Mouse (Mus musculus): ENCODE measurements at regions not wholly inside any gene's neighbourhood (a gene's known extent, or its start where the extent isn't known, plus 50 kb on each side); places are given as distances from the start of the nearest gene placed in this dataset.

GRCm38 (mm10) chr19:33053199-33053867 lies 296.0 kb downstream of the Pten start:
- DNase-seq: no peak

GRCm38 (mm10) chr19:33056372-33056791 lies 299.1 kb downstream of the Pten start:
- DNase-seq: peak; percentile 8

- no peak for DNase-seq
These were observed 303.7 kb downstream of the Pten start for GRCm38 (mm10) chr19:33061006-33061405.

GRCm38 (mm10) chr19:33062165-33063058 lies 305.1 kb downstream of the Pten start:
- no peak for DNase-seq

GRCm38 (mm10) chr19:33065274-33066200 lies 308.2 kb downstream of the Pten start:
- no peak for DNase-seq

GRCm38 (mm10) chr19:33068351-33068955 lies 311.2 kb downstream of the Pten start:
- DNase-seq: no peak

- no peak for DNase-seq
These were observed 312.5 kb downstream of the Pten start for GRCm38 (mm10) chr19:33069761-33070160.

GRCm38 (mm10) chr19:33072299-33072698 lies 315.0 kb downstream of the Pten start:
- DNase-seq: no peak

GRCm38 (mm10) chr19:33074907-33075306 lies 317.2 kb downstream of the Rnls start:
- no peak for DNase-seq

- DNase-seq: no peak
These were observed 313.3 kb downstream of the Rnls start for GRCm38 (mm10) chr19:33078681-33079360.

GRCm38 (mm10) chr19:33079959-33080358 lies 312.1 kb downstream of the Rnls start:
- no peak for DNase-seq

GRCm38 (mm10) chr19:33081493-33081892 lies 310.6 kb downstream of the Rnls start:
- DNase-seq: no peak

- no peak for DNase-seq
These were observed 308.7 kb downstream of the Rnls start for GRCm38 (mm10) chr19:33083371-33083770.

GRCm38 (mm10) chr19:33084683-33085082 lies 307.4 kb downstream of the Rnls start:
- no peak for DNase-seq

Data from retina, postnatal 1 day (tissue).